Mouse (Mus musculus): ENCODE results near the gene Sparcl1. TPM values are rescaled to one million over a fixed set of nuclear protein-coding genes. Genes with fewer than 3 reads are reported as not detected.

Sparcl1 gene
- polyA plus RNA-seq, 1 experiment = not detected

- no peaks in the 10 kb centered on the region for H3K36me3 ChIP-seq (ENCODE audit: control insufficient read depth, insufficient read depth)
- H3K4me3 ChIP-seq (ENCODE audit: insufficient read depth, poor library complexity, severe bottlenecking) = no peak overlapping the region
- H3ac ChIP-seq (ENCODE audit: control insufficient read depth, insufficient read length, low read depth) = no peak overlapping the region
- no peaks in the 10 kb centered on the region for H3K79me3 ChIP-seq (ENCODE audit: low read depth)
- H3K27me3 ChIP-seq (ENCODE audit: control insufficient read depth, insufficient read depth, insufficient read length) = no peaks in the 10 kb centered on the region
- TF ChIP-seq MYOD1 (IDR thresholded peaks at IDR 0.05; ENCODE audit: control insufficient read depth, insufficient read length, low read depth) = peak; percentile 33
- TF ChIP-seq FOSL1 (IDR thresholded peaks at IDR 0.05; ENCODE audit: insufficient read depth, low read length, poor library complexity, severe bottlenecking) = no peak
- H3K79me2 ChIP-seq (ENCODE audit: control insufficient read depth, insufficient read depth) = no peaks in the 10 kb centered on the region
Measured at GRCm38 (mm10) chr5:104072272-104072886, 41.2 kb downstream of the Sparcl1 start.

- Histone ChIP-seq H3K4me3 (ENCODE audit: insufficient read depth, poor library complexity, severe bottlenecking) (no peak overlapping the region), H3K79me2 (ENCODE audit: control insufficient read depth, insufficient read depth) (no peaks in the 10 kb centered on the region), H3ac (ENCODE audit: control insufficient read depth, insufficient read length, low read depth) (no peak overlapping the region), H3K79me3 (ENCODE audit: low read depth) (no peaks in the 10 kb centered on the region), H3K27me3 (ENCODE audit: control insufficient read depth, insufficient read depth, insufficient read length) (no peaks in the 10 kb centered on the region), H3K36me3 (ENCODE audit: control insufficient read depth, insufficient read depth) (no peaks in the 10 kb centered on the region)
- no peak for TF ChIP-seq CTCF (IDR thresholded peaks at IDR 0.05; ENCODE audit: control insufficient read depth, insufficient read depth, insufficient read length)
- TF ChIP-seq MYOG (IDR thresholded peaks at IDR 0.05; ENCODE audit: control insufficient read depth, extremely low read depth, insufficient read length) = no peak
- no peak for TF ChIP-seq FOSL1 (IDR thresholded peaks at IDR 0.05; ENCODE audit: insufficient read depth, low read length, poor library complexity, severe bottlenecking)
- TF ChIP-seq USF1 (IDR thresholded peaks at IDR 0.05; ENCODE audit: low read depth) = no peak
- TF ChIP-seq MAX (IDR thresholded peaks at IDR 0.05) = no peak
- no peak for TF ChIP-seq MYOD1 (IDR thresholded peaks at IDR 0.05; ENCODE audit: control insufficient read depth, insufficient read length, low read depth)
- TF ChIP-seq CEBPB (IDR thresholded peaks at IDR 0.05; ENCODE audit: low read depth) = no peak
Measured at GRCm38 (mm10) chr5:104071048-104071447, 42.5 kb downstream of the Sparcl1 start.

- H3K36me3 ChIP-seq (ENCODE audit: control insufficient read depth, insufficient read depth) = peaks cover 10% of the 10 kb centered on the region
- H3K79me3 ChIP-seq (ENCODE audit: low read depth) = no peaks in the 10 kb centered on the region
- no peak overlapping the region for H3ac ChIP-seq (ENCODE audit: control insufficient read depth, insufficient read length, low read depth)
- no peak overlapping the region for H3K4me3 ChIP-seq (ENCODE audit: insufficient read depth, poor library complexity, severe bottlenecking)
- TF ChIP-seq CEBPB (IDR thresholded peaks at IDR 0.05; ENCODE audit: low read depth) (no peak), MYOG (IDR thresholded peaks at IDR 0.05; ENCODE audit: control insufficient read depth, extremely low read depth, insufficient read length) (no peak), MAX (IDR thresholded peaks at IDR 0.05) (no peak), CTCF (IDR thresholded peaks at IDR 0.05; ENCODE audit: control insufficient read depth, insufficient read depth, insufficient read length) (no peak)
- H3K79me2 ChIP-seq (ENCODE audit: control insufficient read depth, insufficient read depth) = no peaks in the 10 kb centered on the region
- no peaks in the 10 kb centered on the region for H3K27me3 ChIP-seq (ENCODE audit: control insufficient read depth, insufficient read depth, insufficient read length)
Measured at GRCm38 (mm10) chr5:104068751-104069150, 44.8 kb downstream of the Sparcl1 start.

- Histone ChIP-seq H3K27me3 (ENCODE audit: control insufficient read depth, insufficient read depth, insufficient read length) (no peaks in the 10 kb centered on the region), H3ac (ENCODE audit: control insufficient read depth, insufficient read length, low read depth) (no peak overlapping the region), H3K36me3 (ENCODE audit: control insufficient read depth, insufficient read depth) (peaks cover 51% of the 10 kb centered on the region), H3K79me2 (ENCODE audit: control insufficient read depth, insufficient read depth) (no peaks in the 10 kb centered on the region), H3K4me3 (ENCODE audit: insufficient read depth, poor library complexity, severe bottlenecking) (no peak overlapping the region), H3K79me3 (ENCODE audit: low read depth) (no peaks in the 10 kb centered on the region)
- TF ChIP-seq MYOD1 (IDR thresholded peaks at IDR 0.05; ENCODE audit: control insufficient read depth, insufficient read length, low read depth) (no peak), MYOG (IDR thresholded peaks at IDR 0.05; ENCODE audit: control insufficient read depth, extremely low read depth, insufficient read length) (no peak), CTCF (IDR thresholded peaks at IDR 0.05; ENCODE audit: control insufficient read depth, insufficient read depth, insufficient read length) (no peak), CEBPB (IDR thresholded peaks at IDR 0.05; ENCODE audit: low read depth) (no peak), FOSL1 (IDR thresholded peaks at IDR 0.05; ENCODE audit: insufficient read depth, low read length, poor library complexity, severe bottlenecking) (no peak), MAX (IDR thresholded peaks at IDR 0.05) (no peak), USF1 (IDR thresholded peaks at IDR 0.05; ENCODE audit: low read depth) (no peak)
Measured at GRCm38 (mm10) chr5:104062773-104063551, 50.6 kb downstream of the Sparcl1 start.

- no peak overlapping the region for H3ac ChIP-seq (ENCODE audit: control insufficient read depth, insufficient read length, low read depth)
- H3K79me2 ChIP-seq (ENCODE audit: control insufficient read depth, insufficient read depth) = no peaks in the 10 kb centered on the region
- H3K4me3 ChIP-seq (ENCODE audit: insufficient read depth, poor library complexity, severe bottlenecking) = no peak overlapping the region
- no peaks in the 10 kb centered on the region for H3K79me3 ChIP-seq (ENCODE audit: low read depth)
- peaks cover 56% of the 10 kb centered on the region for H3K36me3 ChIP-seq (ENCODE audit: control insufficient read depth, insufficient read depth)
- H3K27me3 ChIP-seq (ENCODE audit: control insufficient read depth, insufficient read depth, insufficient read length) = no peaks in the 10 kb centered on the region
- TF ChIP-seq CEBPB (IDR thresholded peaks at IDR 0.05; ENCODE audit: low read depth) (no peak), MAX (IDR thresholded peaks at IDR 0.05) (no peak), MYOG (IDR thresholded peaks at IDR 0.05; ENCODE audit: control insufficient read depth, extremely low read depth, insufficient read length) (no peak), CTCF (IDR thresholded peaks at IDR 0.05; ENCODE audit: control insufficient read depth, insufficient read depth, insufficient read length) (no peak), MYOD1 (IDR thresholded peaks at IDR 0.05; ENCODE audit: control insufficient read depth, insufficient read length, low read depth) (no peak), USF1 (IDR thresholded peaks at IDR 0.05; ENCODE audit: low read depth) (no peak), FOSL1 (IDR thresholded peaks at IDR 0.05; ENCODE audit: insufficient read depth, low read length, poor library complexity, severe bottlenecking) (no peak)
Measured at GRCm38 (mm10) chr5:104061936-104062772, 51.4 kb downstream of the Sparcl1 start.

All from C2C12 (cell line).